Mouse (Mus musculus) megakaryocyte-erythroid progenitor cell, adult 5-6 weeks (primary cell): ENCODE data around the gene Vps37d. TPM values are rescaled to one million over a fixed set of nuclear protein-coding genes. Genes with fewer than 3 reads are reported as not detected.

Experiments
- ATAC-seq: replicated peaks from 2 replicates; pipeline ENCODE4 v1.8.0; 2016; ENCODE audit warnings: mild to moderate bottlenecking, inconsistent platforms; ENCODE audit not compliant: severe bottlenecking, poor library complexity, low FRiP score, low TSS enrichment
- total RNA-seq, 2 experiments: library from RNA; stranded (forward) in 1 of 2; stranded (reverse) in 1 of 2; fragments of 200-1000, 215-1000 nt in 1 of 2; fragments of >200 nt in 1 of 2; fragmentation: Nextera tagmentation in 1 of 2; gene quantifications; 2 replicates each; pipeline ENCODE4 v1.2.3; 2014 to 2017

Gene Vps37d
- total RNA-seq (2014; fragmentation: Nextera tagmentation) (not detected in 2 replicates), total RNA-seq (2017) (0.38 TPM in 1 of 2 replicates, not detected in the other)

GRCm38 (mm10) chr5:135077564-135078481, at the start of gene Vps37d:
Vps37d (minus strand) TSS chr5:135078266.
- peak; percentile 77 for ATAC-seq

GRCm38 (mm10) chr5:135127669-135128068, 49.6 kb upstream of the Vps37d start:
- ATAC-seq: no peak

DNA sequence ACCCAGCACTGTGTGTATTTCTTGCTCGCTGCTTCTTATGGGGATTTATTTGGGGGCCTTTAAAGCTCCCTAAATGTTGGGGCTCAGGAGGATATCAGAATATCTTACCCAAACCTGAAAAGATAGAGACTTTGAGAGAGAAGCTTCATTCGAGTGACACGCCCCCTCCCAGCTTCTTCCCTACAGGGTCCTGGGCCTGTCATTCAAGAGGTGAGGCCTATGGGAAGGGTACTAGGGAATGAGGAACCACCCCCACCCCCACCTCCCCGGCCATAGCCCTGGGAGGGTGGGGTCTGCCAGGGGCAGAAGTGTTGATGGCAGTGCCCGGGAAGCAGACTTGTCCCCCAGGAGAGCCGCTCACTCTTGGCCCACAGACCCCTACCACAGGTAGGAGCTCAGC, 48.1 kb upstream of the Vps37d start:
- ATAC-seq: no peak

DNA sequence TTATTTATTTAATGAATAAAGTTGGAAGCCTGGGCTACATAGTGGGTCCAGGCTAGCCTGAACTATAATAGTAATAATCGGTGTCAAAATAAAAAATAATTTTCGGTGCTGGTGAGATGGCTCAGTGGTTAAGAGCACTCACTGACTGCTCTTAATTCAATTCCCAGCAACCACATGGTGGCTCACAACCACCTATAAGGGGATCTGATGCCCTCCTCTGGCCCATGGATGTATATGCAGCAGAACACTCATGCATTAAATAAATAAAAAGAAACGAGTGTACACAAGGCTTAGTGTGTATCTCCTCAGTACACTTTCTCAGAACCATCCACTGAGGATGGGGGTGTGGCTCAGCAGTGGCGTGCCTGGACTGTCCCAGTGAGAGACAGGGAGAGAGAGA, 42.7 kb upstream of the Vps37d start:
- 0 out of 2 replicates have a peak, but pooled peaks have one; percentile 35 for ATAC-seq

- ATAC-seq: peak; percentile 55
These were observed 40.6 kb upstream of the Vps37d start for GRCm38 (mm10) chr5:135118589-135119081.

DNA sequence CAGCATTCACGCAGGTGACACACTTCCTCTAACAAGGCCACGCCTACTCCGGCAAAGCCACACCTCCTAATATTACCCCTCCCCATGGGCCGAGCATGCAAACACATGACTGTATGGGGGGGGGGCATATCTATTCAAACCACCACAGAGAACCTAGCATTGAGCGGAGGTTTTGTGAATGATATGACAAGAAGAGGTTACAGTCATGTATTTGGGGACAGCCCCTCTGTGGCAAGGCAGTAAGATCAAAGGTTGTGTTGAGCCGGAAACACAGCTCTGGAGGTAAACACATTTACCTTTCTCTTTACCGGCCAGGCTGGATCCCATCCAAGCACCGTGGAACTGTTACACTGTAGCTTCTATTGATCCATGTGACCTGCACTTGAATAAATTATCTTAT, 37.2 kb upstream of the Vps37d start:
- ATAC-seq: no peak

- ATAC-seq: no peak
These were observed 35.7 kb upstream of the Vps37d start for GRCm38 (mm10) chr5:135113782-135114181.

DNA sequence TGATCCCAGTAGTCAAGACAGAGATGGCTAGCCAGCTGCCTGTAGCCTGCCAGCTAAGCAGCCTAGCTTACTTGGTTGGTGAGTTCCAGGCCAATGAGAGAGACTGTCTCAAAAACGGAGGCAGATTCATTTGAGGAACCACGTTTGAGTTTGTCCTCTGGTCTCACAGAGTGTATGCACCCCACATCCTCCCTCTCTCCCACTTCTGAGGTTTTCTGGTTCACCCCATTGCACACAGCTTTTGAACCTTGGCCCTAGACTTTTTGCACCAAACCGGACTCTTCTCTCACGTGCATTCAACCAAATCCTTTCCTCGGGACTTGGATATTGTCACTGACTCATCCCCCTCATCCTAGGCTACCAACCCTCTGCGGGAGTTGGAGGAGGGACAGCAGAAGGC, 31.9 kb upstream of the Vps37d start:
- no peak for ATAC-seq

GRCm38 (mm10) chr5:135109426-135109825, 31.4 kb upstream of the Vps37d start:
- no peak for ATAC-seq

- no peak for ATAC-seq
These were observed 31.0 kb upstream of the Vps37d start for GRCm38 (mm10) chr5:135109017-135109416.

GRCm38 (mm10) chr5:135107521-135108501, 29.7 kb upstream of the Vps37d start:
- 0 out of 2 replicates have a peak, but pooled peaks have one; percentile 16 for ATAC-seq

DNA sequence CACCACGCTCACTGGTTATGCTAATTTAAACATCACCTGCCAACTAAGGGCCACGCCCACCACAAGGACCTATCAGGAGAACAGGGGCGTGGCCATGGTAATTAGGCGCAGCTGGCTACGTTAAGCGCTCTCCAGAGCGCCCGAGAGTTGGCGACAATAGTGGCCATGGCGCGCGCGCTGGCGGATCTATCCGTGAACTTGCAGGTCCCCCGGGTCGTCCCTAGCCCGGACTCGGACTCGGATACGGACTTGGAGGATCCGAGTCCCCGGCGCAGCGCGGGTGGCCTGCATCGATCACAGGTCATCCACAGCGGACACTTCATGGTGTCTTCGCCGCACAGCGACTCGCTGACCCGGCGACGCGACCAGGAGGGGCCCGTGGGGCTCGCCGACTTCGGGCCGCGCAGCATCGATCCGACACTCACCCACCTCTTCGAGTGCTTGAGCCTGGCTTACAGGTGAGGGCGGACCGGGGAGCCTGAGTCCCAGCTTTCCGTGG, 28.7 kb upstream of the Vps37d start:
- peak; percentile 96 for ATAC-seq

DNA sequence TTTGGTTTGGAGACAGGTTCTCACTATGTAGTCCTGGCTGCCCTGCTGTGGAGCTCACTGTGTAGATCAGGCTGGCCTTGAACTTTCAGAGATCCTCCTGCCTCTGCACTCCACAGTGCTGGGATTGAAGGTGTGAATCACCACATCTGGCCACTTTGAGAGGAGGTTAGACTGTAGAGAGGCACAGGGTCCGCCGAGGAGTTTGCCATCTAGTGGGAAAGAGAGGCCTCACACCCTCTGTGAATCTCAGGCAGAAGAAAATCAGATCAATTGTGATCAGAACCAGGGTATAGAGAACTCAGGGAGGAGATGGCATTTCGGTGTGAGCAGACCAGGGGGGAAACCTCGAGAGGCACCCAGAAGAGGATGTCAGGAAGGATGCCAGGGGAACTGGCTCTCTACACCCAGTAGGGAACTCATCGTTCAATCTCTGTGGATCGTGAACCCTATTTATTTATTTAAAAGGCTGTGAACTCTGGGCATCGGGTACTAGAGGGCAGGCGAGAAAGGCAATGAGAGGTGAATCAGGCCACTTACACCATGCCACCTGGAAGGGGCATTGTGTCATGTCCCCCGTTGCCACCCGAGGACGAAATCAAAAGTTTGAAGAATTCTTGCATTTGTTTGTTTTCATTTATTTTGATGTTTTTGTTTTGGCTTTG, 26.1 kb upstream of the Vps37d start:
- ATAC-seq: no peak

- no peak for ATAC-seq
These were observed 22.9 kb upstream of the Vps37d start for GRCm38 (mm10) chr5:135100981-135101380.

GRCm38 (mm10) chr5:135089653-135090052, 11.6 kb upstream of the Vps37d start, which contains the start of gene Mlxipl:
Mlxipl (plus strand) TSS chr5:135089890.
- ATAC-seq: no peak

DNA sequence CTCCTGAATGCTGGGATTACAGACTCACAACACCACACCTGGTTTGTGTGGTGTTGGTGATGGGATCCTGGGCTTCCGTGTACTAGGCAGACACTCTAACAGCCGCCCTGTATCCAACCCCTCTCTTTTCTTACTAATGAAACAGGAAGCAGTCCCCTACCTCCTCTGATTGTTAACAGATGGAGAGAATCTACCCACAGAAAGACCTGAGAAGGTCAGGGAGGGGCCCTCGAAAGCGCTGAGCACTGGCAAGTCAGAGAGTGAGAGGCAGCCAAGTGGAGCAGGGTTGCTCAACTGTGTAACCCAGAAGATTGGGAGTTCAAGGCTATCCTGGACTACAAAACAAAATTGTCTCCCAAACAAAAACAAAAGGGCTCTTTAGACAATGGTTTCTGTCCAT, 8.8 kb upstream of the Vps37d start:
- no peak for ATAC-seq

DNA sequence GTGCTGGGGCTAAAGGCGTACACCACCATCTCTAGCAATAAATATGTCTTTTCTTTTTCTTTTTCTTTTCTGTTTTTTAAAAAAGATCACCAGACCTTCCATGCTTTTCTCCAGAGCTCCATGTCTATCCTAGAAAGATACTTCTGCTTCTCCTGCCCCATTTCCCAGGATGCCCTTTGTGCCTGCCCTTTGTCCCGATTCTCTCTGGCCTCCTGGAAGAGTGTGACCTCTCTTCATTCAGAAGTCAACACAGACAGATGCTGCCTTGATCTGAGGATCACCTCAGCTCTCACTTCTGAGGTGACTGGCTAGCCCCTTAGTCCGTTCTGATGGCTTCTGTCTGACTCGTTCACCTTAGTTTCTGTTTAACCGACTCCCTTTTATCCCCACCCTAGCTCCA, 2.5 kb upstream of the Vps37d start:
- no peak for ATAC-seq

- no peak for ATAC-seq
These were observed 1.5 kb upstream of the Vps37d start for GRCm38 (mm10) chr5:135079578-135079977.

GRCm38 (mm10) chr5:135078482-135078810, 380 bp upstream of the Vps37d start:
- no peak for ATAC-seq
